Mouse (Mus musculus): ENCODE results near the gene Stat5b. TPM values are rescaled to one million over a fixed set of nuclear protein-coding genes. Genes with fewer than 3 reads are reported as not detected.
"Not testable (repeated sequence)": the region's sequence is repeated elsewhere in the genome, so short reads cannot be mapped to it uniquely, and the experiment has no call there.

Stat5b gene
- polyA plus RNA-seq, 1 experiment: 44.7 TPM

DNA sequence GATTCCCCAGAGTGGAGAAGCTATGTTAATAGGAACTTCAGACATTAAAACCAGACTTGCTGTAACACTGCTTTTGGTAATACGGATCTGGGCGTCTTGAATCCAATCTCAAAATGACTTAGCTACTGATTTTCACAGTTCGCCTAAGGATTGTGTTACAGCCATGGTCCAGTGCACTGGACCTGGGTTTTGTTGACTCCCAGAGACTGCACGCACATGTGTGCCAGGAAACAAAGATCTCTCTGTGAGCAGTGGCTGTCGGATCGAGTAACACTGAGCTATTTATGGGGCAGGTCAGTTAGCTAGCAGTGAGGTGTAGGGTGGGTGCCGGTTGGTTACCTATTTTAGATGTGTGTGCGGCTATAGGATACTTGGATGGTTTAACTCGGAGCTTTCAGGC lies 40.0 kb downstream of the Stat5b start:
- no peak for DNase-seq
- TF ChIP-seq POLR2A (IDR thresholded peaks at IDR 0.05; ENCODE audit: borderline replicate concordance, extremely low read depth, low read depth, low read length) (no peak), CTCF (IDR thresholded peaks at IDR 0.05; ENCODE audit: insufficient read depth, low read length) (no peak)
- H3K4me3 ChIP-seq (replicated peaks; ENCODE audit: extremely low read depth, low read depth, low read length): no peak overlapping the region
- 78% methylated on average over 9 of the region's 9 CpGs for WGBS
- H3K4me1 ChIP-seq (ENCODE audit: control insufficient read depth, insufficient read depth, low read length): peaks cover 4% of the 10 kb centered on the region

DNA sequence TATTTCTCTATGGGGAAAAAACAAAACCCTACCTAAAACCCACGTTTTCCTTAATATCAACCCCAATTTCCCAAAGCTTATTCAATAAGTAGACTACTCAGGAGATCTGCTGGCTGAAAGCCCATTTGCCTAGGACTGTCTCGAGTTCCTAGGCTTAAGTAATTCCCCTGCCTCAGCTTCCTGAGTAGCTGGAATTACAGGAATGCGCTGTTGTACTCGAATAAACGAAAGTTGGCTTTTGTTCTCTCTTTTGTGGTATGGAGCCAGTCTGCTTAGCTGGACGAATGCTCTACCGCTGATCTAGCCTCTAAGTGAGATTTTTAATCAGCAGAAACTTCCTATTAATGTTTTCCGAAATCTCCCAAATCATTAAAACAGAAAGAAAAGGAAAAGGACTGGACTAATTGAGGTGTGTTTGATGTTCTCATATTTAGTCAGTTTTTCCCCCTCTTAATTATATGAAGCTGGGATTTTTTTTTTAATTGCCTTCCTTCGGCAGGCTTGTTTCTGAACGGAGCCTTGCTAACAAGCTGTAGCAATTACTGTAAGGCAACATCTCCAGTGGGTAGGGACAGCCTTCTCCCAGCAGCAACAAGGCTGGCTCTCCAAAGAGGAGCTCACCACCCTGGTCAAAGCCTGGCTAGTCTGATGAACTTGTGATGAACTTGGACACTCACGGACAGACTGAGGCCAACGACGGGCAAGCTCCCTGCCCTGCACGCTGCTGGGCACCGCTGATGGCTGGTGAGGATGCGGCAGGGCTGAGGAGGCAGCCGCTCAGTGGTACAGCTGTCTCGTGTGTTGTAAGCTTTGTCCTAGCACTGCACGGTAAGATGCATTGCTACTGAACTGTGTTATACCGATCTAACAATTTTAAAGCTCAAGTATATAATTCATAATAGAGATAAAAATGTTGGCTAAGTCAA lies 43.9 kb downstream of the Stat5b start:
- DNase-seq: no peak
- 63% methylated on average over 20 of the region's 20 CpGs for WGBS

DNA sequence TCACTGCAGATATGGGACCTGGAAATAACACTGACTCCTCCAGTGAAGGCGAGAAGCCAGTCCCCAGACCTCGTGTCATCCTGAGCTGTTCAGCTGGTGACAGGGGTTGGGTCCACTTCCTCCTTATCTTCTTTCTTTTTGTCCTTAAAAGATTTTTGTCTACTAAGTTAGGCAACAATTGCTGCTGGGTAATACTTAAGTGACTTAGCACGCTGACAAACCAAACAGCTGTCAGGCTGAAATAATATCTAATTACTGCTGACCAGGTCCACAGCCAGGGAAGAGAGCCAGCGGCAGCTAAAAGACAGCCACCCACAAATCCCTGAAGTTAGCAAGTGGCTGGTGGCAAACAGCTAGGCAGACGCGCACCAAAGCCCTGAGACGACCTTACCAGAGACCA lies 45.0 kb downstream of the Stat5b start:
- DNase-seq: no peak
- 65% methylated on average over 7 of the region's 7 CpGs for WGBS
- H3K4me3 ChIP-seq (replicated peaks; ENCODE audit: extremely low read depth, low read depth, low read length): no peak overlapping the region
- H3K4me1 ChIP-seq (ENCODE audit: control insufficient read depth, insufficient read depth, low read length): no peaks in the 10 kb centered on the region
- no peak for TF ChIP-seq CTCF (IDR thresholded peaks at IDR 0.05; ENCODE audit: insufficient read depth, low read length)
- TF ChIP-seq POLR2A (IDR thresholded peaks at IDR 0.05; ENCODE audit: borderline replicate concordance, extremely low read depth, low read depth, low read length): no peak

More for the DNA sequence above, 43.9 kb downstream of the Stat5b start:
- TF ChIP-seq CTCF (IDR thresholded peaks at IDR 0.05; ENCODE audit: insufficient read depth, low read length) (no peak), POLR2A (IDR thresholded peaks at IDR 0.05; ENCODE audit: borderline replicate concordance, extremely low read depth, low read depth, low read length) (no peak)
- no peak overlapping the region for H3K4me3 ChIP-seq (replicated peaks; ENCODE audit: extremely low read depth, low read depth, low read length)
- no peaks in the 10 kb centered on the region for H3K4me1 ChIP-seq (ENCODE audit: control insufficient read depth, insufficient read depth, low read length)

DNA sequence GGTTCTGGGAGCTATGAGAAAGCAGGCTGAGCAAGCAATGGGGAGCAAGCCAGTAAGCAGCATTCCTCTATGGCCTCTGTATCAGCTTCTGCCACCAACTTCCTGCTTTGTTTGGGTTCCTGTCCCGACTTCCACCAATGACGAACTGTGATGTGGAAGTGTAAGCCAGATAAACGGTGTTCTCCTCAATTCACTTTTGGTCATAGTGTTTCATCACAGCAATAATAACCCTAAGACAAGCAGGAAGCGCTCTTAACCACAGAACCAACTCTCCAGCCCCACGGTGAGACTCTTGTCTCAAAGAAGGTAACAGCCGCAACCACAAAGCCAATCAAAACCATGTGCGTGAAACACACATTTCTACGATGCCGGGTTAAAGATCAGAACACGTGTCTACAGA lies 46.1 kb downstream of the Stat5b start:
- WGBS: 82% methylated on average over 10 of the region's 10 CpGs
- DNase-seq: no peak
- TF ChIP-seq POLR2A (IDR thresholded peaks at IDR 0.05; ENCODE audit: borderline replicate concordance, extremely low read depth, low read depth, low read length) (no peak), CTCF (IDR thresholded peaks at IDR 0.05; ENCODE audit: insufficient read depth, low read length) (no peak)
- H3K4me1 ChIP-seq (ENCODE audit: control insufficient read depth, insufficient read depth, low read length): no peaks in the 10 kb centered on the region
- H3K4me3 ChIP-seq (replicated peaks; ENCODE audit: extremely low read depth, low read depth, low read length): no peak overlapping the region

DNA sequence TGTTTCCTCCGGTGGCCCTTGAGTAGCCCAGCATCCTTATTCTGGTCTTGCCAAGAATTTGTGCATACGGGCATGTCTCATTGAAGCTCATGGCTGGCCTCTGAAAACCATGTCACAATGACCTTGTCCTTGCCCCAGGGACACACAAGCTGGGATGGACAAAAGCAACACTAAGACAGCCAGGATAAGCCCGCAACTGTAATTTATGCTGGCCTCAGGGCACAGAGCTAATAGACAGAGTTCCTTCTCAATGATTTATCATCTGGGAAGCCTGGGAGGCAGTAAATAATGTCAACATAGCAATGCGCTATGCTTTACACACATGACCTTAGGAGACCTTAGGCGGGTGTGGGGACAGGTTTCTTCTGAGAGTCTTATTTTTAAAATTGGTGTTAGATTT lies 51.1 kb downstream of the Stat5b start:
- TF ChIP-seq CTCF (IDR thresholded peaks at IDR 0.05; ENCODE audit: insufficient read depth, low read length): no peak
- no peak for TF ChIP-seq POLR2A (IDR thresholded peaks at IDR 0.05; ENCODE audit: borderline replicate concordance, extremely low read depth, low read depth, low read length)
- no peaks in the 10 kb centered on the region for H3K4me1 ChIP-seq (ENCODE audit: control insufficient read depth, insufficient read depth, low read length)
- no peak for DNase-seq
- H3K4me3 ChIP-seq (replicated peaks; ENCODE audit: extremely low read depth, low read depth, low read length): no peak overlapping the region
- WGBS: 83% methylated on average over 5 of the region's 5 CpGs

DNA sequence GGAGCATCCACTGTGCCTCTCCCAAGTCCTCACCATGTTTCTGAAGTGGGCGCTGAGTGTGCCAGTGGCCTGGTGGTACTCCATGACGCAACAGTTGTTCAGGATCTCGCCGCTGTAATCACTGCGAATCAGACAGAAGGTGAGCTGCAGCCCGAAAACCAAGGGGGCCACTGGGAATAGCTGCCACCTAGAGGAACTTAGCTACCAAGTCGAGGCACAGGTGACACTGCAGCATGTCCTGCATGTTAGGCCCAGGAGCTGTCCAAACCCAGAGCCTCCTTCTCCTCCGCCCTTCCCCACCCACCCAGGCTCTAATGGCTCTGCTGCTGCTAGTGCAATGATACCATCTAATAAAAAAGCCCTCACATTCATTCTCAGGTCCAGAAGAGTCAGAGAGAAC lies 53.9 kb downstream of the Stat5b start:
- no peak for DNase-seq
- TF ChIP-seq POLR2A (IDR thresholded peaks at IDR 0.05; ENCODE audit: borderline replicate concordance, extremely low read depth, low read depth, low read length) (no peak), CTCF (IDR thresholded peaks at IDR 0.05; ENCODE audit: insufficient read depth, low read length) (no peak)
- Histone ChIP-seq H3K4me3 (replicated peaks; ENCODE audit: extremely low read depth, low read depth, low read length) (no peak overlapping the region), H3K4me1 (ENCODE audit: control insufficient read depth, insufficient read depth, low read length) (peaks cover 2% of the 10 kb centered on the region; the same call in 1 of the 2 replicates)
- 79% methylated on average over 8 of the region's 8 CpGs for WGBS

DNA sequence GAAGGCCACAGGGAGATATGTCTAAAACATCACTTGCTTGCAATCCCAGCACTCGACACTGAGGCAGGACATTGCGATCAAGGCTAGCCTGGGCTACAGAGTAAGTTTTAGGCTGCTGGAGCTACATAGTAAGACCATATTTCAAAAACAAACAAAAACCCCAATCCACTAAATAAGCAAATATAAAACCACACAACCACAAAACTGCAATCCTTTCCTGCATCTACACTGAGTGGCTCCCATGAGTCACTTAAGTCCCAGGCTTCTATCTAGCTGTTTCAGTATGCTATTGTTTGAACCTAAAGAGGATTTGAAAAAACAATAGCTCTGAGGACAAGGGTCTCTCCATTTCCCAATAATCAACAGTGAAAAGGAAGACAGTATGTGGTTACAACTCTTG lies 55.1 kb downstream of the Stat5b start:
- no peak overlapping the region for H3K4me3 ChIP-seq (replicated peaks; ENCODE audit: extremely low read depth, low read depth, low read length)

DNA sequence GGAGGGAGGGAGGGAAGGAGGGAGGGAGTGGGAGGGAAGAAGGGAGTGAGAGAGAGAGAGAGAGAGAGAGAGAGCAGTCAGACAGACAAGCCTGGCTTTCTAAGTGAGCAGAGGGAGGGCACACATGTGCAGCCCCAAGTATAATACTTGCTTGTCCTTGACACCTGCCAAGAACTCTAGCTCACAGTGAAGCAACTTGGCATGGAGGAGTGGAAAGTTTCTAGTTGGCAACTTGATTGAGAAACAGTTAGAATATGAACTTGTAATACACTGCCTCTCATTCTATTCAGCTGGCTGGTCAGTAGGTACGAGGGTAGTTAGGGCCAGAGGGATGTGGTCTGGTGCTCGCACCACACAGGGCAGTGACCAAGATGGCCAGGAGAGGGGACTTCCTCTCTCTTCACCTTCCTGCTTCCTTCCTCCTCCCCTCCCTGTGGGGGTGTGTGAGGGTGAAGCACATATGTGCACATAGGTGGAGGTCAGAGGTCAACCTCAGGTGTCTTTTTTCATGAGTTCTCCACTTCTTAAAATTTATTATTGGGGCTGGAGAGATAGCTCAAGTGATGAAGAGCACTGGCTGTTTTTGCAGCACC lies 59.0 kb downstream of the Stat5b start:
- H3K4me3 ChIP-seq (replicated peaks; ENCODE audit: extremely low read depth, low read depth, low read length): no peak overlapping the region
- H3K4me1 ChIP-seq (ENCODE audit: control insufficient read depth, insufficient read depth, low read length): peaks cover 3% of the 10 kb centered on the region; the same call in 1 of the 2 replicates
- WGBS: 39% methylated on average over 2 of the region's 2 CpGs
- no peak for DNase-seq
- TF ChIP-seq CTCF (IDR thresholded peaks at IDR 0.05; ENCODE audit: insufficient read depth, low read length): no peak
- TF ChIP-seq POLR2A (IDR thresholded peaks at IDR 0.05; ENCODE audit: borderline replicate concordance, extremely low read depth, low read depth, low read length): no peak

More for the DNA sequence above, 55.1 kb downstream of the Stat5b start:
- no peak for DNase-seq
- H3K4me1 ChIP-seq (ENCODE audit: control insufficient read depth, insufficient read depth, low read length): peaks cover 3% of the 10 kb centered on the region; the same call in 1 of the 2 replicates
- 92% methylated on average over 2 of the region's 2 CpGs for WGBS
- no peak for TF ChIP-seq POLR2A (IDR thresholded peaks at IDR 0.05; ENCODE audit: borderline replicate concordance, extremely low read depth, low read depth, low read length)
- TF ChIP-seq CTCF (IDR thresholded peaks at IDR 0.05; ENCODE audit: insufficient read depth, low read length): no peak

DNA sequence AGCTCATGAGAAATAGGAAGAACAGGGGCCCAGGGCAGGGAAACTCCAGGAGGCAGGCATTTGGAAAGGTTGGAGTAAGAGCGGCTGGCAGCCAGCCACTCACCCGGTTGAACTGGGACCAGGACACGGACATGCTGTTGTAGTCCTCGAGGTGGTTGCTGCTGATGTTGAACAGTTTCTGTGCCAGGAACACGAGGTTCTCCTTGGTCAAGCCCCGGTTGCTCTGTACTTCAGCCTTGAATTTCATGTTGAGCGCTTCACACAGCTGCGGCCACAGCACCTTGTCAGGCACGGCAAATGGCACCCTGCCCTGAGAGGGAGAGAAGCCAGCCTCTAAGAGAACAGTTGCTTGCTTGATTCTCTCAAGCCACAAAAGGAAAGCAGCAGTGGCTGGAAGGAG lies 59.9 kb downstream of the Stat5b start:
- H3K4me1 ChIP-seq (ENCODE audit: control insufficient read depth, insufficient read depth, low read length); DNase-seq: not testable (repeated sequence)
- 68% methylated on average over 9 of the region's 9 CpGs for WGBS

DNA sequence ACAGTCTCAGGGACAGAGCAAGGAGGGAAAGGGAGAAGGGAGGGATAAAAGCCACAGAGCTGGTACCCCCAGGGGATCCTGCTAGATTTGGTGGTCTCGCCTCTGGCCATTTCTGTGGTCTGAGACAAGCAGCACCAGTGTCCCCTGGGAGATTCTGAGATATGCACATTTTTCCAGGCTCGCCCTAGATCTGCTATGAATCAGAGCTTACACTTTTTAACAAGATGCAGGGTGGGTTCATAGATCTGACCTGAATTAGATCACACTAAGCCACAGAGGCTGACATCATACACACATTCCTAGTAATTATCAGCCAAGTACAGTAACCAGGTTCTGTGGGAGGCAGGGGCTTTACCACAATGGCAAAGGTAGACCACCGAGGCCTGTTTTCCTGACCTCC lies 60.8 kb downstream of the Stat5b start:
- Histone ChIP-seq H3K4me3 (replicated peaks; ENCODE audit: extremely low read depth, low read depth, low read length) (no peak overlapping the region), H3K4me1 (ENCODE audit: control insufficient read depth, insufficient read depth, low read length) (peaks cover 3% of the 10 kb centered on the region; the same call in 1 of the 2 replicates)
- 93% methylated on average over 3 of the region's 3 CpGs for WGBS
- DNase-seq: no peak
- TF ChIP-seq POLR2A (IDR thresholded peaks at IDR 0.05; ENCODE audit: borderline replicate concordance, extremely low read depth, low read depth, low read length) (no peak), CTCF (IDR thresholded peaks at IDR 0.05; ENCODE audit: insufficient read depth, low read length) (no peak)

More for the DNA sequence above, 59.9 kb downstream of the Stat5b start:
- H3K4me3 ChIP-seq (replicated peaks; ENCODE audit: extremely low read depth, low read depth, low read length): not testable (repeated sequence)

Data from lung, adult 2 months (tissue).